Mouse (Mus musculus) brain, embryonic 14.5 days (tissue): ENCODE results near the gene Aar2.

Experiments
- CTCF ChIP-seq: fragments of 200-500 bp; IDR thresholded peaks from 2 replicates; pipeline ENCODE4 v1.5.1; 2012; ENCODE audit warnings: inconsistent platforms, mild to moderate bottlenecking, moderate library complexity, borderline replicate concordance; ENCODE audit not compliant: insufficient read depth, insufficient read length; ENCODE audit errors: extremely low read depth
- POLR2A ChIP-seq: fragments of 200-500 bp; IDR thresholded peaks from 2 replicates; pipeline ENCODE4 v1.6.1; 2012; ENCODE audit warnings: mild to moderate bottlenecking, inconsistent platforms, borderline replicate concordance; ENCODE audit not compliant: poor library complexity, insufficient read depth, insufficient read length, severe bottlenecking; ENCODE audit errors: extremely low read depth

DNA sequence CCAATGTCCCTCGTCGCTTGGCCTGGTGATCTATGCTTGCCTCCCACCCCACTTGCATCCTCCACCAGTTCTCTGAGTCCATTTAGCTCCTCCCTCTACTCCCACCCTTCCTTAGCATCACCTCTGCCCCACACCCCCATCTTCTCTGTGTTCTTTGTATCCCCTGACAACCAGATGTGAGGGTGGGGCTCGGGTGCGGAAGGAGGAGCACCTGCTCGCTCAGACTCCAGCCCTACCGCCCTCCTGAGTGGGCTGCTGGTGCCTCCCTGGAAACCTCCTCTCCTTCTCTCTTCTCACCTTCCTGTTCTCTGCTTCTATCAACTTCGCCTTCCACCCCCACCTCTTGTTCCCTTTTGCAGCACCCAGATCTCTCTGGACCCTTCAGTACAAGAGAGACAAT, 35.4 kb upstream of the Aar2 start:
- TF ChIP-seq CTCF: no peak
- TF ChIP-seq POLR2A: no peak
